Mouse (Mus musculus) right cerebral cortex, postnatal 4 days (tissue): ENCODE results near the gene Wnt10a.
"Not testable (repeated sequence)": the region's sequence is repeated elsewhere in the genome, so short reads cannot be mapped to it uniquely, and the experiment has no call there.

Experiments used
- DNase-seq: peaks from one replicate; pipeline ENCODE4 v3.0.0-alpha.2; 2022

Gene Wnt10a

GRCm38 (mm10) chr1:74787846-74788245 lies 3.5 kb upstream of the Wnt10a start:
- peak; percentile 79 for DNase-seq

- no peak for DNase-seq
Observed at GRCm38 (mm10) chr1:74788603-74789176, 2.6 kb upstream of the Wnt10a start.

- no peak for DNase-seq
Observed at GRCm38 (mm10) chr1:74790095-74790494, 1.2 kb upstream of the Wnt10a start.

- DNase-seq = no peak
Observed at GRCm38 (mm10) chr1:74792831-74793660, 1.7 kb downstream of the Wnt10a start.

GRCm38 (mm10) chr1:74794487-74795144 lies 3.3 kb downstream of the Wnt10a start:
- no peak for DNase-seq

- DNase-seq = no peak
Observed at GRCm38 (mm10) chr1:74795145-74795529, 3.8 kb downstream of the Wnt10a start.

- DNase-seq = peak; percentile 58
Observed at GRCm38 (mm10) chr1:74797459-74797858, 6.1 kb downstream of the Wnt10a start.

GRCm38 (mm10) chr1:74800424-74800888 lies 9.1 kb downstream of the Wnt10a start:
- no peak for DNase-seq

- no peak for DNase-seq
Observed at GRCm38 (mm10) chr1:74801631-74802140, 10.4 kb downstream of the Wnt10a start.

GRCm38 (mm10) chr1:74802795-74803656 lies 11.7 kb downstream of the Wnt10a start:
- DNase-seq = peak; percentile 68

- no peak for DNase-seq
Observed at GRCm38 (mm10) chr1:74804211-74804870, 13.0 kb downstream of the Wnt10a start.

- no peak for DNase-seq
Observed at GRCm38 (mm10) chr1:74805340-74805835, 14.1 kb downstream of the Wnt10a start.

GRCm38 (mm10) chr1:74805843-74806242 lies 14.5 kb downstream of the Wnt10a start:
- no peak for DNase-seq

- DNase-seq = peak; percentile 58
Observed at GRCm38 (mm10) chr1:74806360-74807311, 15.3 kb downstream of the Wnt10a start.

- DNase-seq = peak; percentile 43
Observed at GRCm38 (mm10) chr1:74807551-74808071, 16.3 kb downstream of the Wnt10a start.

GRCm38 (mm10) chr1:74808078-74808477 lies 16.8 kb downstream of the Wnt10a start:
- peak; percentile 94 for DNase-seq

GRCm38 (mm10) chr1:74809007-74809406 lies 17.7 kb downstream of the Wnt10a start:
- peak; percentile 25 for DNase-seq

GRCm38 (mm10) chr1:74814931-74815647 lies 23.8 kb downstream of the Wnt10a start:
- no peak for DNase-seq

GRCm38 (mm10) chr1:74815965-74816364 lies 24.6 kb downstream of the Wnt10a start:
- not testable (repeated sequence) for DNase-seq
